Mouse (Mus musculus): ENCODE results near the gene H2-M2. TPM values are rescaled to one million over a fixed set of nuclear protein-coding genes. Genes with fewer than 3 reads are reported as not detected.
"Not testable (repeated sequence)": the region's sequence is repeated elsewhere in the genome, so short reads cannot be mapped to it uniquely, and the experiment has no call there.

The H2-M2 gene
- total RNA-seq (2015; ENCODE audit: low replicate concordance) (not detected in 2 replicates), total RNA-seq (2017; ENCODE audit: low replicate concordance) (0.34 TPM in 1 of 2 replicates, not detected in the other)

- ATAC-seq (replicated peaks; ENCODE audit: low FRiP score, poor library complexity, severe bottlenecking), result no peak
These were observed at the start of gene H2-M2 for GRCm38 (mm10) chr17:37483452-37483851. Gene H2-M2, minus strand, starts transcription at chr17:37483552.

GRCm38 (mm10) chr17:37525427-37525826 lies 42.1 kb upstream of the H2-M2 start:
- not testable (repeated sequence) for ATAC-seq (replicated peaks; ENCODE audit: low FRiP score, poor library complexity, severe bottlenecking)

DNA sequence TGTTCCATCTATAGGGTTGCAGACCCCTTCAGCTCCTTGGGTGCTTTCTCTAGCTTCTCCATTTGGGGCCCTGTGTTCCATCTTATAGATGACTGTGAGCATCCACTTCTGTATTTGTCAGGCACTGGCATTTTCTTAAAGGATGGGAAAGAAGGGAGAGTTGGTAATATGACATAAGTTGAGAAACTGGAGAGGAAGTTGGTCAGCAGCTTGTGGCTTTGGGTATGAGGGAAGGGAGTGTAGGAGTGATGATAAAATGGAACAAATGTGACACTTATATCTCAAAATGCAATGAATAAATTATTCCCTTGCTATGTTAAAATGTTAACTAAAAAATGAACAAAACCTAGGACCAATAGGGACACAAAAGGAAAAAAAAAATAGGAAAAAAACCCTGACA lies 41.3 kb upstream of the H2-M2 start:
- ATAC-seq (replicated peaks; ENCODE audit: low FRiP score, poor library complexity, severe bottlenecking), result not testable (repeated sequence)

DNA sequence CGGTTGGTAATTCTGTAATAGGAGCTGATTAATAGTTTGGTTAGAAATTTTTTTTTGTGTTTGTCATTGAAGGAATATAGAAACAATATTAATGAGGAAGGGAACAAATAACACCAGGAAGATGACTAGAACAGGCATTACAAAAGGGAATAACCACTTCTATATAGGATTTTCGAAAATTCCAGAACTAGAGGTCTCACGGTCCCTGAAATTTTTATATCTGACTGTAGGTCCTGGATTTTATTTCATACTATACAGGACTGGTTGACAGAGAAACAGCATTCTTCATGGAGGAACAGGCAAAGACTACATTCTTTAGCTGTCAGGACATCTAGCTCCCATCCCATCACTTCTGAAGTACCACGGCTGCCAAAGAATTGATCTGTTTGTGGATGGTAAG lies 24.4 kb upstream of the H2-M2 start, which contains the start of gene Olfr111:
Olfr111 (plus strand) TSS at position 301 of the 400 bp plus-strand sequence.
- no peak for ATAC-seq (replicated peaks; ENCODE audit: low FRiP score, poor library complexity, severe bottlenecking)

DNA sequence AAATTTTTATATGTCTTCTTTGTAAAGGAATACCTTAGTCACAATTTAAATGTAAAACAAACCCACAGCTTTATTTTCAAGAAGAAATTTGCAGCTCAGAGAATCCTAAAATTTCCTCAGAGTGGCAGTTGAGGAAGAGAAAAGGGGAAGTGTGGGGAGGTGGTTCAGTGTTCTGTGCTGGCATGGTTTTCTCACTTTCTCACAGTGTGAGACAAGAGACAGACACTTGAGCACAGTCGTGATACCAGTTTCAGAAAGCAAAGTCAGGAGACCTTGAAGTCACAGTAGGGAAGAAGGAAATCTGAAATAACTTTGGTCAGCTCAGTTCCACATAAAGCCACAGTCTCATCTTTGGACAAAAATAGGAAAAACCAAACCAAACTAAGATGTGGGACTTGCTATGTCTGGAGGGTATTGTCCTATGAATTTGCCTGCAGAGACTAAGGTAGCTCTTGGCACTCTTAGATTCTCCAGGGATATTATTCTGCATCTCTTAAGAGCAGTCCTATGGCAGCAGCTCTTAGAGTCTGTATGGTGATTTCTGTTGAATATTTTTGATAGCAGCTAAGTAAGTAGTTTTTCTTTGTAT lies 8.7 kb upstream of the H2-M2 start, which contains the start of gene Olfr110:
Olfr110 (plus strand) TSS at position 539 of the 589 bp plus-strand sequence.
- no peak for ATAC-seq (replicated peaks; ENCODE audit: low FRiP score, poor library complexity, severe bottlenecking)

GRCm38 (mm10) chr17:37458616-37459015 lies 24.7 kb downstream of the H2-M2 start, which contains the start of gene Olfr109:
Gene Olfr109, plus strand, starts transcription at chr17:37458916.
- ATAC-seq (replicated peaks; ENCODE audit: low FRiP score, poor library complexity, severe bottlenecking), result no peak

- no peak for ATAC-seq (replicated peaks; ENCODE audit: low FRiP score, poor library complexity, severe bottlenecking)
These were observed 38.2 kb downstream of the H2-M2 start, which contains the start of gene Olfr108 for GRCm38 (mm10) chr17:37445180-37445579. Gene Olfr108, plus strand, starts transcription at chr17:37445480.

Other genes with a start within 250 kb of the H2-M2 start
- gene Olfr97, start 246.2 kb downstream of the H2-M2 start, total RNA-seq (2015; ENCODE audit: low replicate concordance), result not detected in 2 replicates
- gene Olfr97, start 246.2 kb downstream of the H2-M2 start, total RNA-seq (2017; ENCODE audit: low replicate concordance), result not detected in 2 replicates
- gene Olfr98, start 219.8 kb downstream of the H2-M2 start, total RNA-seq (2015; ENCODE audit: low replicate concordance), result not detected in 2 replicates
- gene Olfr98, start 219.8 kb downstream of the H2-M2 start, total RNA-seq (2017; ENCODE audit: low replicate concordance), result not detected in 2 replicates
- not detected in 2 replicates for gene H2-M3, start 213.3 kb downstream of the H2-M2 start, total RNA-seq (2015; ENCODE audit: low replicate concordance)
- 2.9 and 3.3 TPM in 2 replicates for gene H2-M3, start 213.3 kb downstream of the H2-M2 start, total RNA-seq (2017; ENCODE audit: low replicate concordance)
- gene Olfr99, start 200.1 kb downstream of the H2-M2 start, total RNA-seq (2015; ENCODE audit: low replicate concordance), result not detected in 2 replicates
- 1.7 TPM in 1 of 2 replicates, not detected in the other for gene Olfr99, start 200.1 kb downstream of the H2-M2 start, total RNA-seq (2017; ENCODE audit: low replicate concordance)
- not detected in 2 replicates for gene Olfr101, start 179.2 kb downstream of the H2-M2 start, total RNA-seq (2015; ENCODE audit: low replicate concordance)
- gene Olfr101, start 179.2 kb downstream of the H2-M2 start, total RNA-seq (2017; ENCODE audit: low replicate concordance), result not detected in 2 replicates
- not detected in 2 replicates for gene Olfr102, start 166.5 kb downstream of the H2-M2 start, total RNA-seq (2015; ENCODE audit: low replicate concordance)
- not detected in 2 replicates for gene Olfr102, start 166.5 kb downstream of the H2-M2 start, total RNA-seq (2017; ENCODE audit: low replicate concordance)
- gene Olfr103, start 143.9 kb downstream of the H2-M2 start, total RNA-seq (2015; ENCODE audit: low replicate concordance), result not detected in 2 replicates
- not detected in 2 replicates for gene Olfr103, start 143.9 kb downstream of the H2-M2 start, total RNA-seq (2017; ENCODE audit: low replicate concordance)
- not detected in 2 replicates for gene Olfr104-ps, start 124.0 kb downstream of the H2-M2 start, total RNA-seq (2015; ENCODE audit: low replicate concordance)
- not detected in 2 replicates for gene Olfr104-ps, start 124.0 kb downstream of the H2-M2 start, total RNA-seq (2017; ENCODE audit: low replicate concordance)
- gene Olfr105-ps, start 104.5 kb downstream of the H2-M2 start, total RNA-seq (2015; ENCODE audit: low replicate concordance), result not detected in 2 replicates
- gene Olfr105-ps, start 104.5 kb downstream of the H2-M2 start, total RNA-seq (2017; ENCODE audit: low replicate concordance), result not detected in 2 replicates
- gene Olfr106-ps, start 93.2 kb downstream of the H2-M2 start, total RNA-seq (2015; ENCODE audit: low replicate concordance), result not detected in 2 replicates
- gene Olfr106-ps, start 93.2 kb downstream of the H2-M2 start, total RNA-seq (2017; ENCODE audit: low replicate concordance), result not detected in 2 replicates
- not detected in 2 replicates for gene Olfr107, start 84.3 kb downstream of the H2-M2 start, total RNA-seq (2015; ENCODE audit: low replicate concordance)
- 0.56 TPM in 1 of 2 replicates, not detected in the other for gene Olfr107, start 84.3 kb downstream of the H2-M2 start, total RNA-seq (2017; ENCODE audit: low replicate concordance)
- gene Olfr108, start 38.1 kb downstream of the H2-M2 start, total RNA-seq (2015; ENCODE audit: low replicate concordance), result not detected in 2 replicates
- gene Olfr108, start 38.1 kb downstream of the H2-M2 start, total RNA-seq (2017; ENCODE audit: low replicate concordance), result not detected in 2 replicates
- not detected in 2 replicates for gene Olfr109, start 24.6 kb downstream of the H2-M2 start, total RNA-seq (2015; ENCODE audit: low replicate concordance)
- gene Olfr109, start 24.6 kb downstream of the H2-M2 start, total RNA-seq (2017; ENCODE audit: low replicate concordance), result not detected in 2 replicates
- gene Olfr110, start 8.9 kb upstream of the H2-M2 start, total RNA-seq (2015; ENCODE audit: low replicate concordance), result not detected in 2 replicates
- gene Olfr110, start 8.9 kb upstream of the H2-M2 start, total RNA-seq (2017; ENCODE audit: low replicate concordance), result not detected in 2 replicates
- gene Olfr111, start 24.5 kb upstream of the H2-M2 start, total RNA-seq (2015; ENCODE audit: low replicate concordance), result not detected in 2 replicates
- not detected in 2 replicates for gene Olfr111, start 24.5 kb upstream of the H2-M2 start, total RNA-seq (2017; ENCODE audit: low replicate concordance)
- not detected in 2 replicates for gene Olfr112, start 85.9 kb upstream of the H2-M2 start, total RNA-seq (2015; ENCODE audit: low replicate concordance)
- gene Olfr112, start 85.9 kb upstream of the H2-M2 start, total RNA-seq (2017; ENCODE audit: low replicate concordance), result 0.09 TPM in 1 of 2 replicates, not detected in the other
- gene Olfr113, start 94.1 kb upstream of the H2-M2 start, total RNA-seq (2015; ENCODE audit: low replicate concordance), result not detected in 2 replicates
- not detected in 2 replicates for gene Olfr113, start 94.1 kb upstream of the H2-M2 start, total RNA-seq (2017; ENCODE audit: low replicate concordance)
- not detected in 2 replicates for gene Olfr114, start 109.2 kb upstream of the H2-M2 start, total RNA-seq (2015; ENCODE audit: low replicate concordance)
- gene Olfr114, start 109.2 kb upstream of the H2-M2 start, total RNA-seq (2017; ENCODE audit: low replicate concordance), result not detected in 2 replicates
- not detected in 2 replicates for gene Olfr115, start 143.6 kb upstream of the H2-M2 start, total RNA-seq (2015; ENCODE audit: low replicate concordance)
- gene Olfr115, start 143.6 kb upstream of the H2-M2 start, total RNA-seq (2017; ENCODE audit: low replicate concordance), result not detected in 2 replicates
- gene Olfr116, start 143.6 kb upstream of the H2-M2 start, total RNA-seq (2015; ENCODE audit: low replicate concordance), result not detected in 2 replicates
- not detected in 2 replicates for gene Olfr116, start 143.6 kb upstream of the H2-M2 start, total RNA-seq (2017; ENCODE audit: low replicate concordance)
- gene Olfr117, start 180.2 kb upstream of the H2-M2 start, total RNA-seq (2015; ENCODE audit: low replicate concordance), result not detected in 2 replicates
- not detected in 2 replicates for gene Olfr117, start 180.2 kb upstream of the H2-M2 start, total RNA-seq (2017; ENCODE audit: low replicate concordance)
- not detected in 2 replicates for gene Olfr118, start 183.4 kb upstream of the H2-M2 start, total RNA-seq (2015; ENCODE audit: low replicate concordance)
- gene Olfr118, start 183.4 kb upstream of the H2-M2 start, total RNA-seq (2017; ENCODE audit: low replicate concordance), result not detected in 2 replicates
- gene Olfr119, start 213.0 kb upstream of the H2-M2 start, total RNA-seq (2015; ENCODE audit: low replicate concordance), result not detected in 2 replicates
- not detected in 2 replicates for gene Olfr119, start 213.0 kb upstream of the H2-M2 start, total RNA-seq (2017; ENCODE audit: low replicate concordance)
- not detected in 2 replicates for gene Olfr120, start 238.3 kb upstream of the H2-M2 start, total RNA-seq (2015; ENCODE audit: low replicate concordance)
- gene Olfr120, start 238.3 kb upstream of the H2-M2 start, total RNA-seq (2017; ENCODE audit: low replicate concordance), result not detected in 2 replicates